Mouse (Mus musculus) lung, postnatal 0 days (tissue): ENCODE results near the gene Tex12. TPM values are rescaled to one million over a fixed set of nuclear protein-coding genes. Genes with fewer than 3 reads are reported as not detected.

Source experiments
- ATAC-seq: fragments of 200-750 bp; cut with Nextera tagmentation; 2 replicates; pipeline ENCODE4 v1.8.0; 2017; ENCODE audit warnings: moderate library complexity
- DNase-seq: peaks from one replicate; pipeline ENCODE4 v3.0.0-alpha.2; 2016; ENCODE audit warnings: low spot score
- H3K27ac ChIP-seq: fragments of 300-500 bp; sonication (generic); 2 replicates; pipeline ENCODE4 v1.5.1; 2014; ENCODE audit warnings: antibody characterized with exemption, mild to moderate bottlenecking, low read length, mixed read lengths
- H3K27me3 ChIP-seq: fragments of 300-500 bp; sonication (generic); replicated peaks from 2 replicates; pipeline ENCODE4 v1.6.1; 2014; ENCODE audit warnings: low read length, mixed read lengths; ENCODE audit not compliant: insufficient read depth
- H3K36me3 ChIP-seq: fragments of 300-500 bp; sonication (generic); 2 replicates; pipeline ENCODE4 v1.6.1; 2014; ENCODE audit warnings: low read length, mixed read lengths; ENCODE audit not compliant: insufficient read depth
- H3K4me1 ChIP-seq: fragments of 300-500 bp; sonication (generic); 2 replicates; pipeline ENCODE4 v1.6.1; 2014; ENCODE audit warnings: antibody characterized with exemption, low read depth, low read length, mixed read lengths; ENCODE audit not compliant: insufficient read depth
- H3K4me2 ChIP-seq: fragments of 300-500 bp; sonication (generic); replicated peaks from 2 replicates; pipeline ENCODE4 v1.6.1; 2014; ENCODE audit warnings: low read depth, mild to moderate bottlenecking, low read length, moderate library complexity, mixed read lengths
- H3K4me3 ChIP-seq: fragments of 300-500 bp; sonication (generic); 2 replicates; pipeline ENCODE4 v1.5.1; 2014; ENCODE audit warnings: low read depth, low read length
- H3K9ac ChIP-seq: fragments of 300-500 bp; sonication (generic); replicated peaks from 2 replicates; pipeline ENCODE4 v1.6.1; 2014; ENCODE audit warnings: low read depth, mild to moderate bottlenecking
- H3K9me3 ChIP-seq: fragments of 300-500 bp; sonication (generic); 2 replicates; pipeline ENCODE4 v1.6.1; 2016; ENCODE audit warnings: low read length, mixed read lengths
- CTCF ChIP-seq: IDR thresholded peaks from 2 replicates; pipeline ENCODE4 v1.5.1; 2016; ENCODE audit warnings: antibody characterized with exemption, mild to moderate bottlenecking
- EP300 ChIP-seq: IDR thresholded peaks from 2 replicates; pipeline ENCODE4 v1.6.1; 2016; ENCODE audit warnings: antibody characterized with exemption, mild to moderate bottlenecking, control low read depth
- WGBS: fragments of 180-500 bp; shearing (Covaris S2); extraction: QIAGEN DNeasy Blood & Tissue Kit; methylation state at CpG from one replicate; pipeline ENCODE4 v1.1.7; 2014; 5-methylcytosine and 5-hydroxymethylcytosine counted together
- polyA plus RNA-seq: library from polyadenylated mRNA; unstranded; fragments of >200 nt; fragmentation: Nextera tagmentation; extraction: Ambion mirVana; gene quantifications from 2 replicates; pipeline ENCODE4 v1.2.1, GENCODE M21; 2015

Tex12 gene
- polyA plus RNA-seq, 1 experiment from 2014 or later = not detected

GRCm38 (mm10) chr9:50565940-50566339 is 4.8 kb upstream of the Tex12 start:
- Histone ChIP-seq H3K4me2 (no peak overlapping the region), H3K27ac (no peak overlapping the region), H3K4me3 (no peak overlapping the region), H3K27me3 (no peaks in the 10 kb centered on the region), H3K4me1 (no peaks in the 10 kb centered on the region), H3K9ac (no peak overlapping the region), H3K36me3 (no peaks in the 10 kb centered on the region), H3K9me3 (no peaks in the 10 kb centered on the region)
- no peak for TF ChIP-seq EP300
- no peak for TF ChIP-seq CTCF
- 28% methylated on average over 4 of the region's 4 CpGs for WGBS
- DNase-seq (no peak), ATAC-seq (no peak)

DNA sequence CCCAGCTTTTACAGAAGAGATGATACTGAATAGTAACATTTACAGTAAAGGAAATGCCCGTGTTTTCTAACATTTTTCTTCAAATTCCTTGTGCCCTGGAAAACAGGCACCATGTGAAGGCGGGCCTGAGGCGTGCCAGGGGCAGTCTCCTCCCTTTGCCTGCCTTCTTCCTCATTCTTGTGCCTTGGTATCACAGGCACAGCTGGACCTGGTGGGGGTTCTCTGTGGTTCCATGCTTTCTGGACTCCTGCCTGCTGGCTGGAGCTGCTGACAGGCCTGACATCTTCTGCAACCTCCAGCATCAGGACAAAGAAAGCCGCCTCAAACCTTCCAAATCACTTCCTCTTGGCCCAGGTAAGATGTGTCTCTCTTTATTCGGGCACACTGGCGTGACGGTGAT is 4.0 kb upstream of the Tex12 start:
- TF ChIP-seq EP300 (no peak), CTCF (no peak)
- DNase-seq = peak; percentile 34
- H3K4me3 ChIP-seq = no peak overlapping the region
- no peaks in the 10 kb centered on the region for H3K27me3 ChIP-seq
- no peaks in the 10 kb centered on the region for H3K9me3 ChIP-seq
- H3K4me1 ChIP-seq = no peaks in the 10 kb centered on the region
- H3K4me2 ChIP-seq = no peak overlapping the region
- H3K36me3 ChIP-seq = no peaks in the 10 kb centered on the region
- ATAC-seq = no peak
- H3K9ac ChIP-seq = no peak overlapping the region
- H3K27ac ChIP-seq = no peak overlapping the region
- WGBS = 69% methylated on average over 7 of the region's 7 CpGs

DNA sequence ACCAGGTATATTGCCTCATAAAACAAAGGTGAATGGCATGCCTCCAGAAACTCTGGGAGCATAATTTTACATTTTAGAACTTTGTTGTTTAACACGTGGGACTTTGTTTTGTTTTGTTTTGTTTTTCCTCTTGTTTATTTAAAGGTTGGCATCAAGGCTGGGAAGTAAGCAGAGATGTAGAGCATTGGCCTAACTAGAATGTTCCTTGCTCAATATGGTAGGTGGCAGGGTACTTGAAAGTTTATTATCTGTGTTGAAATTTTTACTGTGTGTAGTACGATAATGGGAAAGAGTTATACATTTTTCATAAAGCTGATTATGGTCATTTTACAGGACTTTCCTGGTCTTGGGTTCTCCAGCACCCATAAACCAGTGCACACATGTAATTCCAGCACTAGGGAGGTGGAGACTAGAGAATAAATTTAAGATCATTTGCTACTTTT is 814 bp upstream of the Tex12 start:
- TF ChIP-seq EP300 (no peak), CTCF (no peak)
- Histone ChIP-seq H3K9ac (no peak overlapping the region), H3K4me1 (no peaks in the 10 kb centered on the region), H3K27me3 (no peaks in the 10 kb centered on the region), H3K36me3 (no peaks in the 10 kb centered on the region), H3K27ac (no peak overlapping the region), H3K9me3 (no peaks in the 10 kb centered on the region), H3K4me2 (no peak overlapping the region), H3K4me3 (no peak overlapping the region)
- no peak for ATAC-seq
- 77% methylated on average over 2 of the region's 2 CpGs for WGBS
- DNase-seq = no peak

GRCm38 (mm10) chr9:50555094-50555446 is 6.1 kb downstream of the Tex12 start, which contains the start of gene Bco2:
Gene Bco2, minus strand, starts transcription at chr9:50555181.
- no peak within 1 kb of the TSS; the same call in 1 of the 2 replicates for H3K27ac ChIP-seq

GRCm38 (mm10) chr9:50554241-50555093 is 6.7 kb downstream of the Tex12 start, which contains the start of gene Il18:
Gene Il18, plus strand, starts transcription at chr9:50554827.
- H3K27ac ChIP-seq = no peak within 1 kb of the TSS; the same call in 1 of the 2 replicates

More at GRCm38 (mm10) chr9:50555094-50555446, 6.1 kb downstream of the Tex12 start, which contains the start of gene Bco2:
- H3K4me1 ChIP-seq = no peaks in the 10 kb centered on the region
- peak; percentile 41 for DNase-seq
- WGBS = 39% methylated on average over 2 of the region's 2 CpGs
- H3K4me2 ChIP-seq = peak within 1 kb of the TSS; percentile 9; the same call in 1 of the 2 replicates
- H3K9me3 ChIP-seq = no peaks in the 10 kb centered on the region
- no peak within 1 kb of the TSS for H3K4me3 ChIP-seq
- H3K36me3 ChIP-seq = no peaks in the 10 kb centered on the region
- peak; percentile 23; the same call in 1 of the 2 replicates for ATAC-seq
- H3K9ac ChIP-seq = peak within 1 kb of the TSS; percentile 0; the same call in 1 of the 2 replicates
- TF ChIP-seq CTCF (no peak), EP300 (no peak)
- no peaks in the 10 kb centered on the region for H3K27me3 ChIP-seq

GRCm38 (mm10) chr9:50553547-50553946 is 7.6 kb downstream of the Tex12 start:
- TF ChIP-seq CTCF (no peak), EP300 (no peak)
- H3K4me1 ChIP-seq = no peaks in the 10 kb centered on the region
- H3K27me3 ChIP-seq = no peaks in the 10 kb centered on the region
- H3K9me3 ChIP-seq = no peaks in the 10 kb centered on the region
- 62% methylated on average over 2 of the region's 2 CpGs for WGBS
- no peak for ATAC-seq
- no peak overlapping the region for H3K4me3 ChIP-seq
- DNase-seq = no peak
- no peak overlapping the region for H3K4me2 ChIP-seq
- H3K36me3 ChIP-seq = no peaks in the 10 kb centered on the region
- no peak overlapping the region for H3K27ac ChIP-seq
- H3K9ac ChIP-seq = no peak overlapping the region

More at GRCm38 (mm10) chr9:50554241-50555093, 6.7 kb downstream of the Tex12 start, which contains the start of gene Il18:
- peak; percentile 53 for ATAC-seq
- Histone ChIP-seq H3K9me3 (no peaks in the 10 kb centered on the region), H3K27me3 (no peaks in the 10 kb centered on the region), H3K9ac (peak within 1 kb of the TSS; percentile 0; the same call in 1 of the 2 replicates), H3K36me3 (no peaks in the 10 kb centered on the region), H3K4me3 (no peak within 1 kb of the TSS), H3K4me2 (peak within 1 kb of the TSS; percentile 9; the same call in 1 of the 2 replicates), H3K4me1 (no peaks in the 10 kb centered on the region)
- peak; percentile 52 for DNase-seq
- 29% methylated on average over 12 of the region's 12 CpGs for WGBS
- TF ChIP-seq CTCF (no peak), EP300 (no peak)
